Mouse (Mus musculus) liver, postnatal 0 days (tissue): ENCODE measurements around the gene Gm13090.

Experiments
- CTCF ChIP-seq: sonication (generic); IDR thresholded peaks from 2 replicates; pipeline ENCODE4 v1.5.1; 2016; ENCODE audit warnings: antibody characterized with exemption, low read depth
- EP300 ChIP-seq: IDR thresholded peaks from 2 replicates; pipeline ENCODE4 v1.6.1; 2016; ENCODE audit warnings: antibody characterized with exemption, low read depth, mild to moderate bottlenecking

GRCm38 (mm10) chr4:151114574-151114973 is 25.2 kb downstream of the Gm13090 start:
- TF ChIP-seq CTCF = no peak
- TF ChIP-seq EP300 = no peak
